Mouse (Mus musculus): ENCODE results near the gene Stmn1. TPM values are rescaled to one million over a fixed set of nuclear protein-coding genes. Genes with fewer than 3 reads are reported as not detected.

The Stmn1 gene
- polyA plus RNA-seq, 1 experiment from 2014 or later, result 1,993 TPM

GRCm38 (mm10) chr4:134512798-134513197, 44.7 kb downstream of the Stmn1 start:
- WGBS, result 28% methylated on average over 15 of the region's 15 CpGs
- peaks cover 22% of the 10 kb centered on the region for H3K4me1 ChIP-seq
- H3K27ac ChIP-seq, result no peak overlapping the region

GRCm38 (mm10) chr4:134514309-134514930, 46.3 kb downstream of the Stmn1 start:
- 93% methylated on average over 11 of the region's 11 CpGs for WGBS
- Histone ChIP-seq H3K4me3 (no peak overlapping the region), H3K4me1 (peaks cover 22% of the 10 kb centered on the region), H3K27ac (no peak overlapping the region), H3K9me3 (replicated peaks) (no peaks in the 10 kb centered on the region), H3K27me3 (ENCODE audit: low read depth, poor library complexity, severe bottlenecking) (no peaks in the 10 kb centered on the region), H3K36me3 (peaks cover 34% of the 10 kb centered on the region)
- no peak for DNase-seq (ENCODE audit: low spot score)

More at GRCm38 (mm10) chr4:134512798-134513197, 44.7 kb downstream of the Stmn1 start:
- Histone ChIP-seq H3K36me3 (peaks cover 23% of the 10 kb centered on the region), H3K27me3 (ENCODE audit: low read depth, poor library complexity, severe bottlenecking) (no peaks in the 10 kb centered on the region), H3K4me3 (peak overlapping the region; percentile 39), H3K9me3 (replicated peaks) (no peaks in the 10 kb centered on the region)
- DNase-seq (ENCODE audit: low spot score), result peak; percentile 52

- peaks cover 22% of the 10 kb centered on the region for H3K4me1 ChIP-seq
- H3K27ac ChIP-seq, result no peak overlapping the region
- DNase-seq (ENCODE audit: low spot score), result no peak
- H3K36me3 ChIP-seq, result peaks cover 45% of the 10 kb centered on the region
- no peaks in the 10 kb centered on the region for H3K27me3 ChIP-seq (ENCODE audit: low read depth, poor library complexity, severe bottlenecking)
- H3K4me3 ChIP-seq, result no peak overlapping the region
- 85% methylated on average over 7 of the region's 7 CpGs for WGBS
- H3K9me3 ChIP-seq (replicated peaks), result no peaks in the 10 kb centered on the region
These were observed 47.5 kb downstream of the Stmn1 start for GRCm38 (mm10) chr4:134515614-134516013.

GRCm38 (mm10) chr4:134516981-134517380, 48.9 kb downstream of the Stmn1 start:
- H3K4me1 ChIP-seq, result peaks cover 10% of the 10 kb centered on the region
- H3K27ac ChIP-seq, result no peak overlapping the region
- H3K36me3 ChIP-seq, result peaks cover 58% of the 10 kb centered on the region
- no peaks in the 10 kb centered on the region for H3K9me3 ChIP-seq (replicated peaks)
- no peak for DNase-seq (ENCODE audit: low spot score)
- H3K27me3 ChIP-seq (ENCODE audit: low read depth, poor library complexity, severe bottlenecking), result no peaks in the 10 kb centered on the region
- WGBS, result 81% methylated on average over 8 of the region's 8 CpGs
- no peak overlapping the region for H3K4me3 ChIP-seq

- Histone ChIP-seq H3K4me1 (peaks cover 5% of the 10 kb centered on the region), H3K36me3 (peaks cover 65% of the 10 kb centered on the region), H3K9me3 (replicated peaks) (no peaks in the 10 kb centered on the region), H3K4me3 (no peak overlapping the region), H3K27me3 (ENCODE audit: low read depth, poor library complexity, severe bottlenecking) (no peaks in the 10 kb centered on the region), H3K27ac (no peak overlapping the region)
- WGBS, result 90% methylated on average over 10 of the region's 10 CpGs
- DNase-seq (ENCODE audit: low spot score), result no peak
These were observed 49.6 kb downstream of the Stmn1 start for GRCm38 (mm10) chr4:134517719-134518118.

GRCm38 (mm10) chr4:134518541-134518940, 50.4 kb downstream of the Stmn1 start:
- no peaks in the 10 kb centered on the region; the same call in 1 of the 2 replicates for H3K4me1 ChIP-seq
- 92% methylated on average over 4 of the region's 4 CpGs for whole genome bisulfite sequencing
- DNase-seq (ENCODE audit: low spot score), result no peak
- no peaks in the 10 kb centered on the region for H3K27me3 ChIP-seq (ENCODE audit: low read depth, poor library complexity, severe bottlenecking)
- H3K9me3 ChIP-seq (replicated peaks), result no peaks in the 10 kb centered on the region
- H3K36me3 ChIP-seq, result peaks cover 73% of the 10 kb centered on the region
- H3K27ac ChIP-seq, result no peak overlapping the region
- H3K4me3 ChIP-seq, result no peak overlapping the region

GRCm38 (mm10) chr4:134519281-134519680, 51.2 kb downstream of the Stmn1 start:
- Histone ChIP-seq H3K27me3 (ENCODE audit: low read depth, poor library complexity, severe bottlenecking) (no peaks in the 10 kb centered on the region), H3K27ac (no peak overlapping the region), H3K4me1 (no peaks in the 10 kb centered on the region; the same call in 1 of the 2 replicates), H3K9me3 (replicated peaks) (no peaks in the 10 kb centered on the region), H3K4me3 (no peak overlapping the region), H3K36me3 (peaks cover 74% of the 10 kb centered on the region)
- DNase-seq (ENCODE audit: low spot score), result no peak

Small RNAs within 50 kb of the gene (microRNA-seq; reads per million reads assigned to microRNA genes)
- 1.8 reads per million for gene Gm23634

Other genes with a start within 250 kb of the Stmn1 start
- gene Catsper4, start 240.9 kb upstream of the Stmn1 start, polyA plus RNA-seq (2016; fragmentation: Nextera tagmentation; extraction: Ambion mirVana), result not detected in 2 replicates
- gene Cnksr1, start 229.9 kb upstream of the Stmn1 start, polyA plus RNA-seq (2016; fragmentation: Nextera tagmentation; extraction: Ambion mirVana), result 0.76 and 1.1 TPM in 2 replicates
- 0.60 and 0.79 TPM in 2 replicates for gene E130218I03Rik, start 224.7 kb upstream of the Stmn1 start, polyA plus RNA-seq (2016; fragmentation: Nextera tagmentation; extraction: Ambion mirVana)
- gene Zfp593, start 222.7 kb upstream of the Stmn1 start, polyA plus RNA-seq (2016; fragmentation: Nextera tagmentation; extraction: Ambion mirVana), result 19.0 and 23.5 TPM in 2 replicates
- not detected in 2 replicates for gene Gm30191, start 221.4 kb upstream of the Stmn1 start, polyA plus RNA-seq (2016; fragmentation: Nextera tagmentation; extraction: Ambion mirVana)
- gene Grrp1, start 214.2 kb upstream of the Stmn1 start, polyA plus RNA-seq (2016; fragmentation: Nextera tagmentation; extraction: Ambion mirVana), result 9.2 and 10.9 TPM in 2 replicates
- 13.9 and 19.6 TPM in 2 replicates for gene Pdik1l, start 180.4 kb upstream of the Stmn1 start, polyA plus RNA-seq (2016; fragmentation: Nextera tagmentation; extraction: Ambion mirVana)
- gene Trim63, start 153.2 kb upstream of the Stmn1 start, polyA plus RNA-seq (2016; fragmentation: Nextera tagmentation; extraction: Ambion mirVana), result 0.30 and 0.95 TPM in 2 replicates
- not detected in 2 replicates for gene Slc30a2, start 125.1 kb upstream of the Stmn1 start, polyA plus RNA-seq (2016; fragmentation: Nextera tagmentation; extraction: Ambion mirVana)
- 0.44 and 0.75 TPM in 2 replicates for gene Extl1, start 84.5 kb upstream of the Stmn1 start, polyA plus RNA-seq (2016; fragmentation: Nextera tagmentation; extraction: Ambion mirVana)
- 8.1 and 8.6 TPM in 2 replicates for gene Pafah2, start 72.0 kb upstream of the Stmn1 start, polyA plus RNA-seq (2016; fragmentation: Nextera tagmentation; extraction: Ambion mirVana)
- 1.2 TPM in 2 replicates for gene Paqr7, start 28.4 kb downstream of the Stmn1 start, polyA plus RNA-seq (2016; fragmentation: Nextera tagmentation; extraction: Ambion mirVana)
- 21.9 and 29.6 TPM in 2 replicates for gene Aunip, start 42.7 kb downstream of the Stmn1 start, polyA plus RNA-seq (2016; fragmentation: Nextera tagmentation; extraction: Ambion mirVana)
- gene Mtfr1l, start 67.1 kb downstream of the Stmn1 start, polyA plus RNA-seq (2016; fragmentation: Nextera tagmentation; extraction: Ambion mirVana), result 104 and 109 TPM in 2 replicates
- 10.9 and 13.4 TPM in 2 replicates for gene Selenon, start 83.8 kb downstream of the Stmn1 start, polyA plus RNA-seq (2016; fragmentation: Nextera tagmentation; extraction: Ambion mirVana)
- gene Man1c1, start 236.0 kb downstream of the Stmn1 start, polyA plus RNA-seq (2016; fragmentation: Nextera tagmentation; extraction: Ambion mirVana), result 1.6 and 2.0 TPM in 2 replicates